Mouse (Mus musculus): ENCODE measurements around the gene Cntrl. TPM values are rescaled to one million over a fixed set of nuclear protein-coding genes. Genes with fewer than 3 reads are reported as not detected.
A peak's percentile ranks its signal among the peaks of the same experiment; 100 is the strongest.

Cntrl gene
- polyA plus RNA-seq, 1 experiment from 2014 or later = 22.7 TPM

- H3K27me3 ChIP-seq (replicated peaks; ENCODE audit: control insufficient read depth, insufficient read depth, low read length) = no peaks in the 10 kb centered on the region
- no peaks in the 10 kb centered on the region for H3K9me3 ChIP-seq (ENCODE audit: control insufficient read depth, low read length)
- peaks cover 2% of the 10 kb centered on the region; the same call in 1 of the 2 replicates for H3K36me3 ChIP-seq (ENCODE audit: control insufficient read depth, insufficient read depth, low read length)
- no peak overlapping the region for H3K4me3 ChIP-seq (ENCODE audit: low read depth, low read length)
- ATAC-seq (replicated peaks; ENCODE audit: low FRiP score) = no peak
- 46% methylated on average over 6 of the region's 6 CpGs for WGBS
- H3K9ac ChIP-seq (ENCODE audit: low read depth, low read length) = no peak overlapping the region
- H3K27ac ChIP-seq (ENCODE audit: low read depth, low read length) = peak overlapping the region; percentile 63
- no peak for DNase-seq (ENCODE audit: low spot score)
- H3K4me2 ChIP-seq = peak overlapping the region; percentile 43
- H3K4me1 ChIP-seq (replicated peaks; ENCODE audit: control insufficient read depth, insufficient read depth, low read length) = peaks cover 19% of the 10 kb centered on the region
These were observed 86.6 kb downstream of the Cntrl start for GRCm38 (mm10) chr2:35195626-35196544.

- peak overlapping the region; percentile 96 for H3K4me3 ChIP-seq (ENCODE audit: low read depth, low read length)
- H3K4me2 ChIP-seq = peak overlapping the region; percentile 94
- peak overlapping the region; percentile 94 for H3K27ac ChIP-seq (ENCODE audit: low read depth, low read length)
- no peaks in the 10 kb centered on the region for H3K36me3 ChIP-seq (ENCODE audit: control insufficient read depth, insufficient read depth, low read length)
- peak overlapping the region; percentile 97 for H3K9ac ChIP-seq (ENCODE audit: low read depth, low read length)
- ATAC-seq (replicated peaks; ENCODE audit: low FRiP score) = no peak
- no peak for DNase-seq (ENCODE audit: low spot score)
- WGBS = 10% methylated on average over 5 of the region's 5 CpGs
- peaks cover 19% of the 10 kb centered on the region for H3K4me1 ChIP-seq (replicated peaks; ENCODE audit: control insufficient read depth, insufficient read depth, low read length)
- H3K27me3 ChIP-seq (replicated peaks; ENCODE audit: control insufficient read depth, insufficient read depth, low read length) = no peaks in the 10 kb centered on the region
- H3K9me3 ChIP-seq (ENCODE audit: control insufficient read depth, low read length) = no peaks in the 10 kb centered on the region
These were observed 90.2 kb downstream of the Cntrl start for GRCm38 (mm10) chr2:35199541-35199940.

- ATAC-seq (replicated peaks; ENCODE audit: low FRiP score) = peak; percentile 75
- WGBS = under 1% methylated on average over 63 of the region's 90 CpGs
- Histone ChIP-seq H3K36me3 (ENCODE audit: control insufficient read depth, insufficient read depth, low read length) (no peaks in the 10 kb centered on the region), H3K27me3 (replicated peaks; ENCODE audit: control insufficient read depth, insufficient read depth, low read length) (no peaks in the 10 kb centered on the region), H3K4me2 (peak overlapping the region; percentile 94), H3K9me3 (ENCODE audit: control insufficient read depth, low read length) (no peaks in the 10 kb centered on the region), H3K9ac (ENCODE audit: low read depth, low read length) (peak overlapping the region; percentile 97), H3K4me1 (replicated peaks; ENCODE audit: control insufficient read depth, insufficient read depth, low read length) (peaks cover 19% of the 10 kb centered on the region), H3K4me3 (ENCODE audit: low read depth, low read length) (peak overlapping the region; percentile 96), H3K27ac (ENCODE audit: low read depth, low read length) (peak overlapping the region; percentile 94)
- peak; percentile 61 for DNase-seq (ENCODE audit: low spot score)
These were observed 90.9 kb downstream of the Cntrl start for GRCm38 (mm10) chr2:35199971-35200897.

- Histone ChIP-seq H3K36me3 (ENCODE audit: control insufficient read depth, insufficient read depth, low read length) (no peaks in the 10 kb centered on the region), H3K9me3 (ENCODE audit: control insufficient read depth, low read length) (no peaks in the 10 kb centered on the region), H3K9ac (ENCODE audit: low read depth, low read length) (peak within 1 kb of the TSS; percentile 97), H3K4me3 (ENCODE audit: low read depth, low read length) (peak within 1 kb of the TSS; percentile 96), H3K27me3 (replicated peaks; ENCODE audit: control insufficient read depth, insufficient read depth, low read length) (no peaks in the 10 kb centered on the region), H3K27ac (ENCODE audit: low read depth, low read length) (peak within 1 kb of the TSS; percentile 94), H3K4me1 (replicated peaks; ENCODE audit: control insufficient read depth, insufficient read depth, low read length) (peaks cover 19% of the 10 kb centered on the region), H3K4me2 (peak within 1 kb of the TSS; percentile 94)
- DNase-seq (ENCODE audit: low spot score) = peak; percentile 100
- under 1% methylated on average over 43 of the region's 47 CpGs for WGBS
- peak; percentile 97 for ATAC-seq (replicated peaks; ENCODE audit: low FRiP score)
These were observed 91.8 kb downstream of the Cntrl start, which contains the start of gene Rab14 for GRCm38 (mm10) chr2:35200898-35201668. Gene Rab14, minus strand, starts transcription at chr2:35201120.

DNA sequence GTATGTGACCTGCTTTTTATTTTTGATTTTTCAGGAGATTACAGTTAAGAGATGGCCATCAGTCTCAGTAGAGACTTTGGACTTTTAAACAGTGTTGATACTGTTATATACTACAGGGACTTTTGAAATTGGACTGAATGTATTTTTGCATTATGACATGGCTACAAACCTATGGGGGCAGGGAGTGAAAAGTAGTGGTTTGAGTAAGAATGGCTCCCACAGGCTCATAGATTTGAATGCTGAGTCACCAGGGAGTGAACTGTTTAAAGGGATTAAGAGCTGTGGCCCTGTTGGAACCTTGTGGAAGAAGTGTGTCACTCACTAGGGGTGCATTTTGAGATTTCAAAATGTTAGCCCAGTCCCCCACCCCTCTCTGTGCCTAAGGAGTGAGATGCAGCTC, 94.4 kb downstream of the Cntrl start:
- Histone ChIP-seq H3K9me3 (ENCODE audit: control insufficient read depth, low read length) (no peaks in the 10 kb centered on the region), H3K36me3 (ENCODE audit: control insufficient read depth, insufficient read depth, low read length) (no peaks in the 10 kb centered on the region), H3K9ac (ENCODE audit: low read depth, low read length) (no peak overlapping the region), H3K27ac (ENCODE audit: low read depth, low read length) (no peak overlapping the region), H3K27me3 (replicated peaks; ENCODE audit: control insufficient read depth, insufficient read depth, low read length) (no peaks in the 10 kb centered on the region), H3K4me3 (ENCODE audit: low read depth, low read length) (no peak overlapping the region), H3K4me2 (no peak overlapping the region), H3K4me1 (replicated peaks; ENCODE audit: control insufficient read depth, insufficient read depth, low read length) (peaks cover 7% of the 10 kb centered on the region)
- no peak for ATAC-seq (replicated peaks; ENCODE audit: low FRiP score)
- DNase-seq (ENCODE audit: low spot score) = no peak

GRCm38 (mm10) chr2:35206761-35207160, 97.5 kb downstream of the Cntrl start:
- Histone ChIP-seq H3K27me3 (replicated peaks; ENCODE audit: control insufficient read depth, insufficient read depth, low read length) (no peaks in the 10 kb centered on the region), H3K27ac (ENCODE audit: low read depth, low read length) (no peak overlapping the region), H3K4me3 (ENCODE audit: low read depth, low read length) (no peak overlapping the region), H3K9me3 (ENCODE audit: control insufficient read depth, low read length) (no peaks in the 10 kb centered on the region), H3K36me3 (ENCODE audit: control insufficient read depth, insufficient read depth, low read length) (no peaks in the 10 kb centered on the region), H3K4me2 (no peak overlapping the region), H3K9ac (ENCODE audit: low read depth, low read length) (no peak overlapping the region), H3K4me1 (replicated peaks; ENCODE audit: control insufficient read depth, insufficient read depth, low read length) (no peaks in the 10 kb centered on the region; the same call in 1 of the 2 replicates)
- DNase-seq (ENCODE audit: low spot score) (no peak), ATAC-seq (replicated peaks; ENCODE audit: low FRiP score) (no peak)
- 69% methylated on average over 3 of the region's 3 CpGs for WGBS

DNA sequence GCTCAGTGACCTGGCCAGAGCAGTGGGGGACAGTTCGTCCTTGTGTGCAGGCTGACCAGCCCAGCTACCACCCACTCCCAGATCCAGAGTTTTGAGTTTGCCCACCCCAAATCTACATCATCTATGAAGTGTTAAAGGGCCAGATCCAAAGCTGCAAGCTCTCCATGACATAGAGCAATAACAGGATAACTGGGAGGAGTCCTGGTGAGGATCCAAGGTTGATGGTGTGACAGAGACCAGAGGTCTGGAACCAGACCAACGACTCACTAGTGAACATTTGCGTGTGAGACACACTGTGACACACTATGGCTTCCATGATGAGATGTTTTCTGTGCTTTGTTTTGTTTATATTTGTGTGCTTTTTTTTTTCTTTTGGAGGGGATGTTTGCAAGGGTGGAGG, 98.8 kb downstream of the Cntrl start:
- Histone ChIP-seq H3K27ac (ENCODE audit: low read depth, low read length) (no peak overlapping the region), H3K4me3 (ENCODE audit: low read depth, low read length) (no peak overlapping the region), H3K36me3 (ENCODE audit: control insufficient read depth, insufficient read depth, low read length) (no peaks in the 10 kb centered on the region), H3K9ac (ENCODE audit: low read depth, low read length) (no peak overlapping the region), H3K27me3 (replicated peaks; ENCODE audit: control insufficient read depth, insufficient read depth, low read length) (no peaks in the 10 kb centered on the region), H3K4me1 (replicated peaks; ENCODE audit: control insufficient read depth, insufficient read depth, low read length) (peaks cover 1% of the 10 kb centered on the region; the same call in 1 of the 2 replicates), H3K4me2 (no peak overlapping the region), H3K9me3 (ENCODE audit: control insufficient read depth, low read length) (no peaks in the 10 kb centered on the region)
- WGBS = 91% methylated on average over 3 of the region's 3 CpGs
- DNase-seq (ENCODE audit: low spot score) = no peak
- ATAC-seq (replicated peaks; ENCODE audit: low FRiP score) = no peak
